Comparison of ENCODE assay signal across 10 mouse cellular contexts in genomic region chr13:31628691-31629180, GRCm38 (mm10). TPM values are rescaled to one million over a fixed set of nuclear protein-coding genes. Genes with fewer than 3 reads are reported as not detected.
DNase-seq lines count a peak whose midpoint lies in the region; ATAC-seq and TF ChIP-seq lines count a peak whose summit lies in the region.
"Had no signal": no experiment of that assay in that cellular context is flagged by ENCODE, and none has a peak within 500 bp of the region (broad histone marks: within the 10 kb centered on the region; RNA-seq: fewer than 3 reads in every experiment).

No protein-coding gene starts in this region.

- no peak for TF ChIP-seq CTCF in cerebellum, adult 2 months (IDR thresholded peaks at IDR 0.05; ENCODE audit: borderline replicate concordance, insufficient read depth, low read depth, low read length)
- no peak for TF ChIP-seq CTCF in lung, postnatal 0 days (IDR thresholded peaks at IDR 0.05)

- H3K27me3 ChIP-seq in cerebellum, adult 2 months (ENCODE audit: control insufficient read depth, insufficient read depth, low read length), result peaks cover 3% of the 10 kb centered on the region; the same call in 1 of the 2 replicates
- H3K27me3 ChIP-seq in lung, postnatal 0 days (replicated peaks; ENCODE audit: insufficient read depth, low read length), result peaks cover 39% of the 10 kb centered on the region
- peaks cover 98% of the 10 kb centered on the region for H3K27me3 ChIP-seq in limb, embryonic 13.5 days
- H3K27me3 ChIP-seq in stomach, embryonic 15.5 days (replicated peaks), result peaks cover 73% of the 10 kb centered on the region

- H3K4me1 ChIP-seq in cerebellum, adult 2 months (ENCODE audit: control insufficient read depth, insufficient read depth, low read length), result no peaks in the 10 kb centered on the region
- peaks cover 4% of the 10 kb centered on the region for H3K4me1 ChIP-seq in lung, postnatal 0 days (ENCODE audit: insufficient read depth, low read depth, low read length)
- peaks cover 36% of the 10 kb centered on the region for H3K4me1 ChIP-seq in limb, embryonic 13.5 days
- H3K4me1 ChIP-seq in stomach, embryonic 15.5 days, result peaks cover 35% of the 10 kb centered on the region

- DNase-seq in cerebellum, adult 2 months, result no peak
- no peak for DNase-seq in cerebellum, adult 9-11 months
- no peak for DNase-seq in lung, postnatal 0 days (ENCODE audit: low spot score)
- DNase-seq in lung, postnatal 10 days, result no peak
- DNase-seq in right cerebral cortex, adult 18-20 months, result no peak
- no peak for DNase-seq in cerebellum, adult 18-20 months

- no peaks in the 10 kb centered on the region for H3K36me3 ChIP-seq in lung, postnatal 0 days (ENCODE audit: insufficient read depth, low read length)
- H3K36me3 ChIP-seq in limb, embryonic 13.5 days, result no peaks in the 10 kb centered on the region
- no peaks in the 10 kb centered on the region for H3K36me3 ChIP-seq in stomach, embryonic 15.5 days

- no peak overlapping the region for H3K27ac ChIP-seq in cerebellum, adult 2 months (ENCODE audit: insufficient read depth, low read length)
- H3K27ac ChIP-seq in lung, postnatal 0 days (ENCODE audit: low read length), result peak overlapping the region; percentile 44; the same call in 1 of the 2 replicates
- no peak overlapping the region for H3K27ac ChIP-seq in limb, embryonic 13.5 days
- H3K27ac ChIP-seq in stomach, embryonic 15.5 days, result peak overlapping the region; percentile 1; the same call in 1 of the 2 replicates
- H3K27ac ChIP-seq: liver, embryonic 14.5 days had no signal

- TF ChIP-seq POLR2A in cerebellum, adult 2 months (IDR thresholded peaks at IDR 0.05; ENCODE audit: borderline replicate concordance, insufficient read depth, low read length), result no peak

- H3K4me3 ChIP-seq in cerebellum, adult 2 months (replicated peaks; ENCODE audit: insufficient read depth, low read depth, low read length), result peak overlapping the region; percentile 14
- H3K4me3 ChIP-seq in lung, postnatal 0 days (ENCODE audit: low read depth, low read length), result peak overlapping the region; percentile 60
- peak overlapping the region; percentile 55 for H3K4me3 ChIP-seq in limb, embryonic 13.5 days
- peak overlapping the region; percentile 58 for H3K4me3 ChIP-seq in stomach, embryonic 15.5 days (replicated peaks)

- no peak for ATAC-seq in lung, postnatal 0 days
- ATAC-seq in limb, embryonic 13.5 days (ENCODE audit: low FRiP score, low read depth), result no peak
- no peak for ATAC-seq in stomach, embryonic 15.5 days (ENCODE audit: insufficient read depth, low FRiP score, low read depth)

- peak overlapping the region; percentile 52 for H3K9ac ChIP-seq in lung, postnatal 0 days (replicated peaks; ENCODE audit: low read depth)
- H3K9ac ChIP-seq in limb, embryonic 13.5 days, result peak overlapping the region; percentile 59
- H3K9ac ChIP-seq in stomach, embryonic 15.5 days, result peak overlapping the region; percentile 26; the same call in 1 of the 2 replicates
- H3K9ac ChIP-seq: liver, embryonic 14.5 days had no signal

- TF ChIP-seq EP300 in lung, postnatal 0 days (IDR thresholded peaks at IDR 0.05), result no peak

- WGBS in cerebellum, adult 2 months, result 32% methylated on average over 14 of the region's 14 CpGs
- WGBS in lung, postnatal 0 days, result 5% methylated on average over 14 of the region's 14 CpGs
- WGBS in limb, embryonic 13.5 days, result 11% methylated on average over 14 of the region's 14 CpGs
- 18% methylated on average over 14 of the region's 14 CpGs for WGBS in stomach, embryonic 15.5 days

- peak overlapping the region; percentile 63 for H3K4me2 ChIP-seq in lung, postnatal 0 days (replicated peaks; ENCODE audit: low read depth, low read length)
- peak overlapping the region; percentile 68 for H3K4me2 ChIP-seq in limb, embryonic 13.5 days (replicated peaks)
- H3K4me2 ChIP-seq in stomach, embryonic 15.5 days, result peak overlapping the region; percentile 84

- H3K9me3 ChIP-seq in lung, postnatal 0 days (ENCODE audit: low read length), result no peaks in the 10 kb centered on the region
- no peaks in the 10 kb centered on the region for H3K9me3 ChIP-seq in limb, embryonic 13.5 days
- no peaks in the 10 kb centered on the region for H3K9me3 ChIP-seq in stomach, embryonic 15.5 days

RNA-seq across cellular contexts. Expression of gene Foxf2, which starts 3.1 kb away (rescaled TPM):
- 4.3 and 5.3 TPM in 2 replicates for polyA plus RNA-seq in cerebellum, adult 2 months (2012; rRNA removed)
- 14.9 and 26.6 TPM in 2 replicates for polyA plus RNA-seq in lung, postnatal 0 days (2015; fragmentation: Nextera tagmentation; extraction: Ambion mirVana)
- polyA plus RNA-seq in limb, embryonic 13.5 days (2015; fragmentation: Nextera tagmentation; extraction: Ambion mirVana), result 2.7 and 3.0 TPM in 2 replicates
- polyA plus RNA-seq in stomach, embryonic 15.5 days (2015; fragmentation: Nextera tagmentation; extraction: Ambion mirVana), result 17.5 and 19.0 TPM in 2 replicates
- polyA plus RNA-seq: adrenal gland, adult 2 months had no signal

Comparison
In these comparisons a context has a peak if more than half of its experiments do, and no peak if none do; other contexts are left out.
1. H3K27ac ChIP-seq: peak in lung, postnatal 0 days (single experiment) and stomach, embryonic 15.5 days (single experiment); none in cerebellum, adult 2 months (single experiment) and limb, embryonic 13.5 days (single experiment).
2. Peak in every context shown above with its lines, with median percentiles within 50 percentile points of each other: H3K4me3 ChIP-seq, H3K4me2 ChIP-seq and H3K9ac ChIP-seq.